Mouse (Mus musculus): ENCODE measurements around the gene Wdr78.
A peak's percentile ranks its signal among the peaks of the same experiment; 100 is the strongest.

Wdr78 gene

DNA sequence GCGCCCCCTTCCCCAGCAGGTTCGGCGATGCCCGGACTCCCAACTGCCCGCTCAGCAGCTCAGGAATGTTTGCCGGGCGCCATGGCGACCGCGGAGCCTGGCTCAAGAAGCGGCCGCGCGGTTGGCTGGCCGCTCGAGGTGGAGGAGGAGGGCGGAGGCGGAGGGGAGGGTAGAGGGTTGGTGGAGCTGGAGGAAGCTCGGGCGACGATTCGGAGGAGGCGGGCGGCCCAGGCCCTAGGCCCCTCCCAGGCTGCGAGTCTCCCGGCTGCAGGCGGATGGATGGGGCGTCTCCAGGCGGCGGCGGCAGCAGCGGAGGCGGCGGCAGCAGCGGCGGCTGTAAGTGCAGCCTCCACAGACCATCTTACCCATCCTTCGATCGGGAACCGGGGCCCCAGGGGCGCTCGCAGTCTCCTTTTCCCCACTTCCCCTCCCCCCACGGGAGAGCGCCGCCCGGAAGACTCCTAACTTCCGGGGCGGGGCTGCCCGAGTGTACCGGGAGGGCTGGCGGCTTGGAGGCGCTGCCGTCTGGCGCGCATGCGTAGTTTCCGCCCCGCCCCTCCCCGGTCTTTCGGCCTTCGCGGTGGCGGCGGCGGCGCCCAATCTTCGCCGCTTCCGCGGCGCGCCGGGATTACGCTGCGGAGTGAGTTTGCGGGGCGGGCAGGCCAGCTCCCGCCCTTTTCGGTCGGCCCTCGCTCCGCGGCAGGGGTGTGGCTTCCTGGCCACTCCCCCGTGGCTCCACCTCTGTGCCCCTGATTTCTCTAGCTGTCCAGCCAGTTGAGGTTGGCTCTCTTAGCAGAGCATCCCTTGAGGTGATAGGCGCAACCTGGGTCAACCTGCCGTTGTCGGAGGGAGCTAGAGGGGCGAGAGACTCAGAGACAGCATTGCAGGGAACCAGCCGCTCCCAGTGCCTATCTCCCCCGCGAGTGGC is at the start of gene Wdr78, which contains the start of gene Mier1:
TSS of gene Wdr78 (minus strand) at position 372 of the 928 bp plus-strand sequence.
TSS of gene Mier1 (plus strand) at position 207 of the 928 bp plus-strand sequence.
- peak; percentile 95 for DNase-seq (ENCODE audit: low spot score in 2 of 2)

DNA sequence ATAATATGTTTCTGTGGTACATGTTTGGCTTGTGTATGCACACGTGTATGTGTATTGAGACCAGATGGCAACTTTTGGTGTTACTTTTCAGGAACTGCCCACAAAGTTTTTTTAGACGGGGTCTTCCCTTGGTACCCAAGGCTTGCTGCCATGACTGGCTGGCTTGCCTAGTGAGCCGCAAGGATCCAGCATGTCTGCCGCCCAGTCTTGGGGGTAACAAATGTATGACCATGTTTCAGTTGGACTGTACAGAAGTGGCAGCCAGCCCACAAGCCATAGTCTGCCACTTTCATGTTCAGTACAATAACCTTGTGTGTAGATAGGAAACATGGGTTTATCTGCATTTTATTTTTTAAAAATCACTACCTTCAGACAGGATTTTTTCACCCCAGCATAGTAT is 44.4 kb upstream of the Wdr78 start:
- no peak for DNase-seq (ENCODE audit: low spot score in 2 of 2)

DNA sequence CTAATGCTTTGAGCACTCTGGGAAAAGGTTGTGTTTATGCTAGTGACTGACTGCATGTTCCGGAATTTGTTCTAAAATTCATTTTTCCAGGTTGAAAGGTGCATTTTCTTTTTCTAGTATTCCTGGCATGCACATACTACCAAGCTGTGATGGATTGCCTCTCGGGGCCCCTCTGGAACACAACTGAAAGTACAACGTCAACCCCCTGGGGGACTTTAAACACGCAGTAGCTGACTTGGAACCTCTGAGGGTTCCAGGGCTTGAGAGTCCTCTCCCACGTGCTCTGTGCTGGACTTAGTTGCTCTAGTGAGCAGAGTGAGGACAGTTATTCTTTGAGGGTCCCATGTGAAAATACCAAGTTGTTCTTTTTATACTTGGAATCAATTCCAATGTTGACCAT is 37.6 kb upstream of the Wdr78 start:
- no peak for DNase-seq (ENCODE audit: low spot score in 2 of 2)

DNA sequence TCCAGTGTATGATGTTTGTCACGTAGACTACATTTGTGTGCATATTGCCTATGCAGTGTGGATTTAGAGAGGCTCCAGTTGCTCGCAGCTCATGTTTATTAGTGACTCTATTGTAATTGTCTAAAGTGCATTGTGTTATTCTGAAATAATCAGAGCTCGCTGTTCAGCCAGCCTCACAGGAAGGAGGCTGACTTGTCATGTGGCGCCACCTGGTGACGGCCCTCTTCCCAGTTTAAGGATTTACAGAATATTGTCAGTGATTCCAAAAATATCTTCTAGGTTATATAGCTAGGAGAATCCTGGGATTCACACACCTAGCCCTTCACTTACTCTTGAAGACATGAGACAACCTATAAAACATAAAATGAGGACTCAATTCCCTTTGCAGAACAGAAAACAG is 32.0 kb upstream of the Wdr78 start:
- DNase-seq (ENCODE audit: low spot score in 2 of 2) = peak; percentile 52 to 73

DNA sequence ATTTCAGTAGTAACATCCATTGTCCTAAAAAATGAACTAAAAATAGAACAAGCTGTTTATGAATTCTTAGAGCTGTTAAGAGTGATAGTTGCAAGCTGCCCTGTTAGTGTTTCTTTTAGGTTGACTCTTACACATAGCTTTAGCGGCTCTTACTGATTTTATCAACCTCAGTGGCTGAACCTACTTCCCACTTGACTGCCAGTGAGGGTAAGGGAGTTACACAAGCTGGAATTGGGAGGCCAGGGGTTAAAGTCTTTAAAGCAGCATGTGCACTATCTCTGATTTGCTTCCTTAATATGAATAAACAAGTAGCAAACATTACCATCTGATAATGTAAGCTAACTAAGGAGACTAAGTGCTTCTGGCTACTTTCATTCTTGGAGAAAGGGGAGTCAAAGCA is 22.6 kb upstream of the Wdr78 start:
- no peak for DNase-seq (ENCODE audit: low spot score in 2 of 2)

DNA sequence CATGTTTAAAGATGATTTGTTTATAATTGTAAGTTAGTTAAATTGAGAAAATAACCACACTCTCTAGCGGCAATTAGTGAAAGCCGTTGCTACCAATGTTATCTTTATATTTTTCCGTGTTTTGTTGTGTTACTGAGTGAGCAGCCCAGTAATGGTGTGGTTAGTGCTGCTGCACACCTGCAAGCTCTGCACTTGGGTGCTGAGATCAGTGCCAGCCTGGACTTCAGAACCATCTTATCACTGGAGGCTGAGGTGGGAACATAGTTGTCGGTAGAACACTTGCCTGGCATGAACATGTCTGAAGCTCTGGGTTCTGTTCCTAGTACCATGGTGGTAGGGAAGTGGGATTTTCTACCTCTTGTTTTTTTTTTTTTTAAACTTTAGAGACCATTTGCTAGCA is 12.2 kb upstream of the Wdr78 start:
- no peak for DNase-seq (ENCODE audit: low spot score in 2 of 2)

DNA sequence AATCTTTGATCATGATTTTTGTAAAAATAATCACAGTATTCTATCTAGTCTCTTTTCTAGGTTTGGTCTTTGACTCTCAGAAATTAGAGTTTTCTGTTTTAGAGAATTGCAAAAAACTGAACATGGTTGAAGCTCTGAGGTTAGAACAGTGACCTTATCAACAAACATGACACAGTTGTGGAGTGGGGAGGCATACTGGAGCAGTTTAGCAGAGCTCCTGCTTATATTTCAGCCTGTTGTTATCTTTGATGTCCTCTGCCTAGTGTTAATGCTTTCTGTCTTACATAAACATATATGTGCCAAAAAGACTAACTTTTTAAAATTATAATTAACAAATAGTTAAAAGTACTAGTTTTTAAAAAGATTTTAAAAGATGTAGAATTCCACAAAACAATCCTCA is 9.3 kb upstream of the Wdr78 start:
- DNase-seq (ENCODE audit: low spot score in 2 of 2) = no peak

DNA sequence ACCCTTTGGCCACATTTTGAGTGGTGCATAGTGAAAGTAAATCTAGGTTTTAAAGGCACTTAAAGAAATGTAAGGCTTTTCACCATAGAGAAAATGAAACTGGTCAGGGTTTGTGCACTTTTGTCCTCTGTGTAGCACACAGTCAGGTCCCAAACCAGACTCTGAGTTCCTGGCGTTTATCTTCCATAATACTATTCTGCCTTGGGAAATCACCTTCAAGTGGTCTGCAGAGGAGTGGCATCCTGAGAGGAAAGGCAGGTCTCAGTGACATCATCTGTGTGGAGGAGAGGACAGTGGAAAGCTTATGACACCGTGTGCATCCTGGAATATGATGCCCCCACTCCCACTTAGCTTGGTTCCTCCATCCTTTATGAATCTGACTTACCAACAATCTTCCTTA is 8.7 kb upstream of the Wdr78 start:
- DNase-seq (ENCODE audit: low spot score in 2 of 2) = no peak

DNA sequence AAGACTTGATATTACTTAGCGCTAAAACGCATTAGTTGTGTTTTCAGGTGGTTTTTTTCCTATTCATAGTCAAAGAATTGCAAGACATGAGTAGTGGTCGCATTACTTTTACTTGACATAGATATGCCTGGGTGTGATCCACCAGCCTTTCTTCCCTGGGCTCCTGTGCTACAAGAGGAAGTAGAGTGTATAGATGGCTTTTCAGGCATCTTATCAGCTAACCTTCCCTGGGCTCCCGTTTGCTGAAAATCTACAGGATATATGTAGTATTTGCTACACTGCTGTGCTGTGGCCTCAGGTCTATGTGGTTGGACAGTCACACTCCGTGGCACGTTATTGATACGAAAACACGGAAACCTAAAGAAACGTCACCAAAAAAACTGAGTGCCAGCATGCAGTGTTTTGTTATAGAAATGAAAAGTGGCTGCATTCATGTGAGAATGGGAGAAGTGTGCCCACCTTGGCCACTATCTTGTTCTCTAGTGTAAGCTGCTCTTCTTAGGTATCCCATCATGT is 6.6 kb upstream of the Wdr78 start:
- DNase-seq (ENCODE audit: low spot score in 2 of 2) = no peak

DNA sequence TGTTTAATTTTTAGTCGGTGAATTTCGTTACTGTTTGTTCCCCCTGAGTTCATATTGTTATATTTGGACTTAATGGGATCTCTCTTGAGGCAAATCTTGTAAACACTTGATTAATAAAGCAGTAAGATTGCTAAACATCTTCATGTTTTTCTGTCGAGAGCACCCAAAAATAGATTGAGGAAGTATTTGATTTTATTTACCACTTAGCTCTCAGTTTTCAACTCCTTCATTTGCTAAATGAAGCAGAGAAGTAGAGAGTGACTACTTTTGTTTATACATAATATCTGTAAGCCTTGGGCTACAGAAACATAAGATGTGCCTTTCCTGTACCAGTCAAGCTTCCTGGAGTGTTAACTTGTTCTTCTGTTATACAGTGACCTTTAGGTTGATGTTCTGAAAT is 6.0 kb upstream of the Wdr78 start:
- DNase-seq (ENCODE audit: low spot score in 2 of 2) = no peak

DNA sequence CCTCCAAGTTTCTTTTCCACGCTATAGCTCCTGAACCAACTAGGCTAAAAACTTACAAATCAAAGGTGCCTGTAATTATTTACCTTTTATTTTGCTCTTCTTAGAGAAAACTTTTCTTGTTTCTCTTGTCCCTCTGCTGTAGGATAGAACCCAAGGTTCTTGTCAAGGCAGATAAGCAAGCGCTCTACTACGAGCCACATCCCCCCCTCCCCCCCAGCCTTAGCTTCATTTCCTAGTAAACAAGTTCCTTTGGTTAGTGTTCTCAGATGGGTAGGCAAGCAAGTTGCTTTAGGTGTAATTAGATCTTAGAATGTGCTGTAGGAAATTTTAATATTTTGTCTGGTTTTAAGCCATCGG is 5.7 kb upstream of the Wdr78 start:
- no peak for DNase-seq (ENCODE audit: low spot score in 2 of 2)

DNA sequence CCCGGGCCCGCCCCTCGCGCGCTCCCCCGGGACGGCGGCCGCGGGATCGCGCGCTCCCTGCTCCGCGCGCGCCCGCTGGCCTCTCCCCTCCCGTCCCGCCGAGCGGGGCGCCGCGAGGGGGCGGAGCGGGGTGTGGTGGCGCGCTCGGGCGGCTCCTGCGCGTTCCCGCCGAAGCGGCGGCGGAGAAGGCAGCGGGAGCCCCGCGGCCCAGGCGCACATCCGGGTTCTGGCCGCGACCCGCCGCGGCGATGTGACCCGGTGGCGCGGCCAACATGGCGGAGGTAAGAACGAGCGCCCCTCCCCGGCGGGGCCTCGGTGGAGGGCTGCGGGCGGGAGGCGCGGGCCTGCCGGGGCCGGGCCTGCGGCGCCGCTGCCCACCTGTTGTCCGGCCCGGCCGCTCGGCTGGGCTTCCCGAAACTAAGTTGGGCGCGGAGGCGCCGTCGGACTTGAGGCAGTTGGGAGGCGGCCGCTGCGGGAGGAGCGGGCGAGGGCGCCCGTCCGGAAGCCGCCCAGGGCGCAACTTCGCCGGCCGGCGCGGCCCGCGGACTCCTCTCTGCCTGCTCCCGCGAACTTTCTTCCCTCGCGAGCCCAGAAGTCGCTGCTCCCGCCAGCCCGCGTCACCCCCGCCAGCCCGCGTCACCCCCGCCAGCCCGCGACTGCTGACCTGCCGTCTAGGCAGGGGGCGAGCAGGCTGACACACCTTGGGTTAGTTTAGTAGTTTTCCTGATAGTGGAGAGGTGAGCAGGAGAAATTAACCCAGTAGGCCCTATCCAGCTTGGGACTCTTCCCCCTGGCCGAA is 5.1 kb upstream of the Wdr78 start:
- DNase-seq (ENCODE audit: low spot score in 2 of 2) = peak; percentile 56 to 69

DNA sequence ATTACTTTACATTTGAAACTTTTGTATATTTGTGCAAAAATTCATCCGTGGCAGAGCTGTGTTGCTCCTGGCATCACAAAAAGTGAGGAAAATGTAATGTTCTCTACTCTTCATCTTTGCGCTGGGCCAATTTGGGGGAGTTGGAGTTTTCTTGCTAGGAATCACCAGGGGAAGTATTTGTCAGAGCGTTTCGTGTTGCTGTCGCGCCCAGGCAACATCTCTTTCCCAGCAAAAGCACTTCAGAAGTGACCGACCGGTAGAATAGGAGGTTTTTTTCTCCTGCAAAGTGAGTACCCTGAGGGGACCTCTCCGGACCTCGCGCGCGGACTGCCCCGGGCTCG is 4.5 kb upstream of the Wdr78 start:
- DNase-seq (ENCODE audit: low spot score in 2 of 2) = no peak

DNA sequence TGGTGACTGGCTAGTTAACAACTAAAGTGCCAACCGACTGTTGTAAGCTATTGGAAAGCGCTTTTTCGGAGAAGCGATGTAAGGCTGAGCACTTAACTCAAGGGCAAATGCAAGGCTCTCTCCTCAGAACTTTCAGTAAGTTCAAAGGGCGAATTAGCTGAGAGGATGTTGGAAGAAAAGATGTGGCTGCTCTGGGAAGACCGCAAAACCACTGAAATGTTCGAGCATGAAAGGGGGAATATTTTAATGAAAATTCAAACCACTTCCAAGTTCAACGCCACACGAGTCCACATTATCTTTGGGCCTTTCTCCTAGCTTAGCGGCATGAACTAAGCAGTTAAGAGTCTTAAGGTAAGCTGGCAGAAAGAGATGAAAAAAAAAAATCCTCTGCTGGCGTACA is 953 bp downstream of the Wdr78 start:
- DNase-seq (ENCODE audit: low spot score in 2 of 2) = no peak

DNA sequence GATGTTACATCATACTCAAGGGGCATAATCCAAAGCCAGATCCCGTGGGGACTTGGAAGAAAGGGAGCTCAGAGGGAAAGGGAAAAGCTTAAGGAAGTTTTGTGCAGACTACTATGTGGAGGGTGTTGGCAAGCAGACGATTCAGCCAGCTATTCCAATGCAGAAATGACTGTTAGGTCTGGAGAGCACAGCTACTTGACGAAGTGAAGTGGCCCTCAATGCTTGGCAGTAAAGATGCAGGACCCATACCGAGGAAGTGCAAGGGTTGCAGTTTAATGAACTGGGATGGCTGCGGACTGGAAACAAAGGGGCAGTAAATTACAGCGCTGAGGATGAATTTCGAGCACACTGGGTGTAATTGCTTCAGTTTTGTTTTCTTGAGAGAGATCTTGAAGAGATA is 1.7 kb downstream of the Wdr78 start:
- DNase-seq (ENCODE audit: low spot score in 2 of 2) = no peak

DNA sequence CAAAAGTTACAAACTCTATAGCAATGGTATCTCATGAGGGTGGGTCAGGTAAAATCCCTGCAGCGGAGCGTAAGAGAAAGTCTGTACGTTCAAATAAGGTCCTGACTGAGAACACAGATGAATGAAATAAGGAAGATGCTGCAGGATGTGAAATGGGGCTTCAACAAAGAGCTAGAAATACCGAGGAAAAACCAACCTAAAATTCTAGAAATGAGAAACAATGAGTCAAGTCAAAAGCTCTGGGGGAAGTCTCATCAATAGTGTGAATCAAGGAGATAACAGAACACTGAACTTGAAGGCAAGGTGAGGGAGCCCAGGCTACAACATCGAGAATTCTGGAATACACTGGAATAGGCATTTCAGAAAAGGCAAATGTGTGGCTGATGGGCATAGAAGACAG is 15.8 kb downstream of the Wdr78 start:
- DNase-seq (ENCODE audit: low spot score in 2 of 2) = no peak

DNA sequence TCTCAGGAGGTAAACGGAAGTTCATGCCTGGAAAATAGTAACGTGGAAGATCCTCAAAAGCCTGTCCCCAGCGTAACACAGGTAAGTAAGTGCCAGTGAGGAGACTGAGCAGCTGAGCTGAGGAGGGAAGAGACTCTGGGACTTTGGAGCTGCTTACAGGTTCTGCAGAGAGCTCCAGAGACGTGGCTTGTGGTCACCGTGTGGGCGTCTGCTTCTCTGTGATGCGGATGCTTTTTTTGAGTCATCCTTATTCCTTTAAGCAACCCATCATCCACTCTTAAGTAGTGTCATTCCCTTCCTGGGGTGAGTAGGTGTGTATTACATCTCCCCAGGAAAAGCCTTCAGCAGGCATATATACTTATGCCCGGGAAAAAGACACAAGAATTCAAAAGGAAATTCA is 18.4 kb downstream of the Wdr78 start:
- no peak for DNase-seq (ENCODE audit: low spot score in 2 of 2)

DNA sequence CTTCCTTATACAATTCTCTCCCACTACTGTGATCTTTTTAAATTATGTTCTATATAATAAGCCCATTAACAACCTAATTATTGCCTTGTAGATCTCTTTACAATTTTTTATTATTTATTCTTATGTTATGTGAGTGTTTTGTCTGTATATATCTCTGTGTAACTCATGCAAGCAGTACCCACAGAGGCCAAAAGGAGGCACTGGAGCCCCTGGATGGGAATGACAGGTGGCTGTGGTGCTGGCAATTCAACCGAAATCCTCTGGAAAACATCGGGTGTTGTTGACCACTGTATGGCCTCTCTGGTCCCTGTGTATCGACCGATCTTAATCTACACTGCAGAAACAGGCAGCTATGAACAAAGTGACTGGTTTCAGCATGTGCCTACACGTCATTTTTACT is 29.1 kb downstream of the Wdr78 start:
- no peak for DNase-seq (ENCODE audit: low spot score in 2 of 2)

DNA sequence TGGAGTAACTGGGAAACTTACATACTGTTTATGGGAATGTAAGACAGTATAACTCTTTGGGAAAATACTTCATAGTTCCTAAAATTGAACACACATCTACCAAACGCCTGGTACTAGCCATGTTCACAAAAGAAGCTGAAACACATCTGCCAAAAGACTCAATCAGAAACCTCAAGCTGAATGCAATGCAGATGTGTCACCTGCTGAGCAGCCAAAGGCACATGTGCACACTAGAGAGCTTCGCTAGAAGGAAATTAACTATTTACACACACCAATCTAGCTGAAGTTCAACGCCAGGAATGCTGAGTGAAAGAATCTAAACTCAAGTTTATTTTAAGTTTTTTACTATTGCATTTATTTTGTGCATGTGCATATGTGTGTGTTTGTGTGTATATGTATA is 43.7 kb downstream of the Wdr78 start:
- DNase-seq (ENCODE audit: low spot score in 2 of 2) = no peak

DNA sequence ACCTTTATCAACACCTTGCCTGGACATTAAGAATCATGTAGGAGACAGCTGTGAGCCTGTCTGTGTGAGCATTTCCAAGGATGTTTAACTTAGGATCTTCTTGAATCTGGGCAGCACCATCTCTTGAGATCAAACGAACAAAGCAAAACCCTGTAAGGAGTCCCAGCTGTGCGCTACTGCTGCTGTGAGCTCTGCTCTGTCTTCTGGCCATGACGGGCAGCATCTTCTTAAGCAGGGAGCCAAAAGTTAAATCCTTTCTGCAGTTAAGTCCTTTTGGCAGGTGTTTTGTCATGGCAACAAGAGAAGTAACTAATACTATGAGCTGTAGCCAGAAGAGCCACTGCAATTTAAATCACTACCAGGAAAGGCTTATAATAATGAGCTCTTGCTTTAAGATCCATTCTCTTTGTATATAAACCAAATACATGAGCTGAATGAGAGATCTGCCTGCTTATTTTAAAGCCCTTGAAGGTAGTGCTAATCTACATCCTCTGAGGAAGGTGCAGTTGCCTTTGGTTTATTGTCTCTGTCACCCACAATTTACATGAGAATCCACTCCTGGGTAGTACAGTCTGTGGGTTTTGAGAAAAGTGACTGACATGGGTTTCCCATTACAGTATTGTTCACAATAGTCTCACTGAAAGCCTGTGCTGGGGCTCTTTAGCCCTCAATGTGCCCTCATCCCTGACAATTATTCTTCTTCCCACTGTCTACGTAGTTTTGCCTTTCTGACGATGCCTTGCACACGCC is 46.3 kb downstream of the Wdr78 start:
- DNase-seq (ENCODE audit: low spot score in 2 of 2) = no peak

DNA sequence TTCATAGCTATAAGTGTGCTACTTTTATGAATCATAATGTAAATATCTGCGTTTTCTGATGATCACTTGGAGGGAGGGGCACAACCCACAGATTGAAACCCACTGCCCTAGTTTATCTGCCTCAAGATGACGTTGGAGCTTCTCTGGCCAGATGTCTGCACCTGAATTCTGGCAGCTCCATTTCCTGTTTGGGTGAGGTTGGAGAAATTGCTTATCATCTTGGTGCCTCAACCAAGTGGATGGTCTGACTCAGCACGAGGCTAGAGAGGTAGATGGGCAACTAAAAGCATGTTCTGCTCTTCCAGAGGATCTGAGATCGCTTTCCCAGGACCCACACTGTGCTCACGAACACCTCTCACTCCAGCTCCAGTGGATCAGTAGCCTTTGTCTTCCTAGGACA is 49.4 kb downstream of the Wdr78 start:
- no peak for DNase-seq (ENCODE audit: low spot score in 2 of 2)

DNA sequence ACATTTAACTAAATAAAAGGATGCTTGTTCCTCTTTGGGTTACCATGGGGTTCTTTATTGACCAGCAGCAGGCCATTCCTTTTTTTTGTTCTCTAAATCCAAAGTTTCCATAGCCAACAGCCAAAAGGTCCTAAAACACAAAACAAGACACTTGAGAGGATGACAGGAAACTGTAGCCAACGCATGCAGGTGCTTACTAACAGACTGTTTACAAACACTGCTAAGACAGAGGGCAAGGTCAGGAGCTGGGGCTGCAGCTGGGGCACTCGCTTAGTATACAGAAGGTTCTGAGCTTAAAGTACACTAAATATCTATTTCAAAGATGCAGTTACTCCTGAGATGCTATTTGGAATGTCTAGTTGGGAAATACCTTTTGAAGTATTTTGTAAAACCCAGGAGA is 49.9 kb downstream of the Wdr78 start:
- DNase-seq (ENCODE audit: low spot score in 2 of 2) = no peak
